Mouse (Mus musculus) c-Kit-positive CD71-negative TER-119-negative erythroid progenitor cells, embryonic 14.5 days (primary cell): ENCODE results near the gene Tbl1x.

Experiments
- DNase-seq: peaks from one replicate; pipeline ENCODE4 v3.0.0-alpha.2; 2013; ENCODE audit warnings: low read depth

Gene Tbl1x

DNA sequence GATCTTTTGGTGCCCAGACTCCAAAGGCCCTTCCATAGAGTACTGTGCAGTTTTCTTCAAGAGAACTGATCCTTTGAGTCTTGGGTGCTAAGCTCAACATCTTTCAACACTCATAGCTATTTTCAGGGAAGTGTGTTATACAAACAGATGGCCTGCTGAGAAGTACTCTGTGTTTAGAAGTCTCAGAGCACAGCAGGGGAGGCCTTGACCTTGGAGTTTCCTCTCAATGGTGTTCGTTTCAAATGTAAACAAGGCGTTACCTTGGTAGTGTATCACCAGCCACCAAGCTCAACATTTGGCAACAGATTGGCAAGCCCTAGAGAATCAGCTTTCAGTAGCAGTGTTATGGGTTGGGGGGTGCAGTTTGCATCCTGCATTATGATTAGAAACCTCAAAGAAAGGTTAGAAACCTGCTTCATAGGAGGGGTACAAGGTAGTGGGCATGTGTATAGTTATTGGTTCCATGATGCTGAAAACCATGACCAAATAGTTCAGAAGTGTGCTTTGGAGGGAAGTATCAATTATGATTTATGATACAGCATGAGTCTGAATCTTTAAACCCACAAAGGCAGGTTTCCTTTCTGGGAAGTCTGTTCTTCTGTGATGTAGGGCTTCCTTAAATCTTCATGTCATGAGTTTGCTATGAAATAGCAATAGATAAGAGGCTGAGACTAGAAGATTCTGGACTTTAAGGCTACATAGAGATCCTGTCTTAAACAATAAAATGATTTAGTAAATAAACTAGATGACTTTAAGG is 98.3 kb downstream of the Tbl1x start:
- no peak for DNase-seq

DNA sequence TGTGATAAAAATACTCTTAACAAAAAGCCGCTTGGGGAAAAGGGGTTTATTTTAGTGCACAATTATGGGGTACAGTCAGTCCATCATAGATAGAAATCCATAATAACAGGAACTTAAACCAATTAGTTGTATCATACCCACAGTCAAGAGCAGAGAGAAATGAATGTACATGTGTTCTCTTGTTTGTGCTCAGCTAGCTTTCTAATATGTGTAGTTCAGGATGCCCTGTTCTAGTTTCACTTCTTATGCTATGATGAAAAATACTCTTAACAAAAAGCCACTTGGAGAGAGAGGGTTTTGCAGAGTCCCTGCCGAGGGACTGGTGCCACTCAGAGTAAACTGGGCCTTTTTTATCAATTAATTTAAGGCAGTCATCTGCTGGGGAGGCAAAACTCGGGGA is 101.1 kb downstream of the Tbl1x start:
- no peak for DNase-seq

DNA sequence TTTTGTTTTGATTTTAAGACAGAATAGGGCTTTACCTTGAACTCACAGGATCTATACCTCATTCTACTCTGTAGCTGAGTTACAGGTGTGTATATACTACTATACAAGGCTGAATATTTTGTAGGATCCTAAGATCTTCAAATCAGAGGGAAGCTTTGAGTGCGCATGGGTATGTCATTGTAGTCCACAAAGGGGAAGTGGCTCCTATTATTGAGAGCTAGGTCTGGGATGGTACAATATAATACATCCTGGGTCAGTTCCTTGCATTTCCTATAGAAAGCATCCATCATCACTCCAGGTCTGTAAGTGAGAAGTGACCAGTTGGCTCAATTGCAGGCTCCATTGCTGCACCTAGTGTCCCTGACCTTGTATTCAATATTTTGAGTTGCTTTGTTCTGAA is 102.2 kb downstream of the Tbl1x start:
- DNase-seq: no peak

DNA sequence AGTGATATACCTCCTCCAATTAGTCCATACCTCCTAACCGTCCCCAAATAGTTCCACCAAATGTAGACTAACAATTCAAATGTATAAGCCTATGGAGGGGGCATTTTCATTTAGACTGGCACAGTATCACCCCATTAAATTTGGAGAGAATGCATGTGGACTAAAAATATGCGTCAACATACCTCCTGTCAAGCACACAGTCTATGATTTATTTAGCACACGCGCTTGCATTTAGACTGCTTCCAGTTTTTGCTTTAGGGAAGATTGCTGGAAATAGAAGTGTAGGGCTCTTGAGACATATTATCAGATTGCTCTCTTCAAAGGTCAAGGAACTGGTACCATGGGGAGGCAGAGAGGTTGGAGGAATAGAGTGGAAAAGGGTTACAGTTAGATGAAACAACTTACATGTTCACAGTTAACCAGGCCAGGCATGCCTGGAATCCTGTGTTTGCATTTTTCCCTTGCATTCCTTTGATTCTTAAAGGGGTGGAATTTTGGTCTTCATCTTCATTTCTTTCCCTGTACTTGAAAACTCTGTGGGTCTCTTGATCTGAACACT is 105.0 kb downstream of the Tbl1x start:
- DNase-seq: no peak

- DNase-seq: no peak
Observed at GRCm38 (mm10) chrX:77617368-77618144, 106.7 kb downstream of the Tbl1x start.

DNA sequence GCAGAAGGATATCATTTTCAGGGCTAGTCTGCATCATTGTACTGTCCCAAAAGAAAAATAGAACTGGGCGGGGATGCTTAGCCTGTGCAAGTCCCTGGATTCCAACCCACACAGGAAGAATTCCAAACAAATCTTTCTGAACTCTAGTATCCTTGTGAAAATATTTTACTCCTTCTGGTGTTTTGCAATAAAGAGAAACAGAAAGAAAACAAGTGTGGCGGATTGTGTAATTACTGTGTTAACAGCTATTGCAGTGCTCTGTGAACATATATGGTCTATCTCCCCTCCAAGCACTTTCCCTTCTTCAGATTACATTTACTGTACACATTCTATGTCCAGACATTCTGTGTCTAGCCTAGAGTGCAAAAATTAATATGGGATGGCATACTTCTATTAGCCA is 119.6 kb downstream of the Tbl1x start:
- DNase-seq: no peak

- no peak for DNase-seq
Observed at GRCm38 (mm10) chrX:77636499-77636898, 125.7 kb downstream of the Tbl1x start.

DNA sequence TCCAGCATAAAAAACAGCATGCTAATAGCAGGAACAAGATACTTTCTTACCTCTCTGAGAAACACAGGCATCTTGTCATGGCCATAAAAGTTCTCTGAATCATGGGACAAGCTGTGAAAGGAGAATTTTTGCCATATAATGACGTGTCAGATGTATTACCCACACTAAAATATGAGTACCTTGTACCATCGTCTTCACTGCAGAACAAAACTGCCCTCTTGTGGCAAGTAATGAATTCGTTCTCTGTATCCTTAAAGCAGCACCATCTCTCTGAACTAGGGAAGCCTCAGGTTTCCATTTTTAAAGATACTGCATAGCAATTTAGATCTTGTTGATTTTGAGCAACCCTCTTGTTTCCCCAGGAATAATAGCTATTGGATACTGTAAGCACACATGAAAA is 127.3 kb downstream of the Tbl1x start:
- peak; percentile 23 for DNase-seq

- DNase-seq: no peak
Observed at GRCm38 (mm10) chrX:77640301-77640700, 129.5 kb downstream of the Tbl1x start.

DNA sequence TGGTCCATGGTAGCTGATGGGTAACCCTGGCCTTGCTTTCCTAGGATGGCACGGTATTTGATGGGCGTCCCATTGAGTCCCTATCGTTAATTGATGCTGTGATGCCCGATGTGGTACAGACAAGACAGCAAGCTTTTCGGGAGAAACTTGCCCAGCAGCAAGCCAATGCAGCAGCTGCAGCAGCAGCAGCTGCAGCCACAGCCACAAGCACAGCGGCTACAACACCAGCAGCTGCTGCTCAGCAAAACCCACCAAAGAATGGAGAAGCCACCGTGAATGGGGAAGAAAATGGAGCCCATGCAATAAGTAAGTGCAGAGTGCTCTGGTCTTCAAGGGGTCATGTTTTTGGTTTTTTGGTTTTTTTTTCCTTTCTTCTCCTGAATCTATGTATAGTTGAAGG is 135.4 kb downstream of the Tbl1x start:
- no peak for DNase-seq

GRCm38 (mm10) chrX:77650246-77650645 is 139.4 kb downstream of the Tbl1x start:
- DNase-seq: no peak

GRCm38 (mm10) chrX:77662030-77662429 is 151.2 kb downstream of the Tbl1x start:
- no peak for DNase-seq

- DNase-seq: no peak
Observed at GRCm38 (mm10) chrX:77663276-77663675, 152.5 kb downstream of the Tbl1x start.

DNA sequence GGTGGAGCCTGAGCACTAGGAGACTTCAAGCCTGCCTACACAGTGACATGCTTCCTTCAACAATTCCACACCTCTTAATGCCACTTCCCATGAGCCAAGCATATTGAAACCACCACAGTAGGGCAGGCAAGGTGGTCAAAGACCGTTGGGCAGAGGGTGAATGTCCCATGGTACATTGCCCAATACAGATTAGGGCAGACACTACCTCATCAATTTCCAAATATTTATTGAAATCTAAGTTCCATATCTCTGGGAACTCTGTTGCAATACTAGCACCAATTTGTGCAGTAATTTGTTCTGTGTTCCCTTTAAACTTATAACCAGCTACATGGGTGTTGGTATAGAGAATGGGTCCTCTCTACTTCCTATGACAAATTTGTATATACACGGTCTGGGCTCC is 154.2 kb downstream of the Tbl1x start:
- DNase-seq: no peak

- DNase-seq: no peak
Observed at GRCm38 (mm10) chrX:77666911-77667310, 156.1 kb downstream of the Tbl1x start.

DNA sequence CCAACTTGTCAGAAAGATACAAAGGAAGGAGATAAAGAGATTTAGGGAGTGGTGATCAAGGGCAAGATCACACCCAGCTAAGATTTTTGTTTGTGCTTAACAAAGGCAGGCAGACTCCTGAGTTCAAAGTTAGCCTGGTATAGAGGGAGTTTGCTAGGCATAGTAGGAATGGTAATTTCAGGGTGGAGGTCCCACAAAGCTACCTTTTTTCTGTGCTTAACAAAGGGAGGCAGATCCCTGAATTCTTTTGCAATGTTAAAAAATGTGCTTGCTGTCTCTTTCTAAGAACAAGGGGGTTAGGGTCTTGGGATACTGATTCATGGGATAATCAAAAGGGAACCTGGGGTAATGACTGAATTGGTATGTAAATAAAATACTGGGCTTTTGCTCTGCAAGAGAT is 156.6 kb downstream of the Tbl1x start:
- DNase-seq: no peak

- no peak for DNase-seq
Observed at GRCm38 (mm10) chrX:77669779-77670550, 159.2 kb downstream of the Tbl1x start.
